Mouse (Mus musculus): ENCODE measurements around the gene Lce1j.
"Not testable (repeated sequence)": the region's sequence is repeated elsewhere in the genome, so short reads cannot be mapped to it uniquely, and the experiment has no call there.

The Lce1j gene

GRCm38 (mm10) chr3:92790414-92790813, at the start of gene Lce1j:
Gene Lce1j, minus strand, starts transcription at chr3:92790514.
- no peak for DNase-seq (ENCODE audit: low spot score)

GRCm38 (mm10) chr3:92827108-92827507, 36.8 kb upstream of the Lce1j start, which contains the start of gene Kprp:
Gene Kprp, minus strand, starts transcription at chr3:92827247.
- no peak for DNase-seq (ENCODE audit: low spot score)

GRCm38 (mm10) chr3:92825808-92826207, 35.5 kb upstream of the Lce1j start:
- no peak for DNase-seq (ENCODE audit: low spot score)

- DNase-seq (ENCODE audit: low spot score): not testable (repeated sequence)
These were observed 25.7 kb upstream of the Lce1j start for GRCm38 (mm10) chr3:92816036-92816435.

DNA sequence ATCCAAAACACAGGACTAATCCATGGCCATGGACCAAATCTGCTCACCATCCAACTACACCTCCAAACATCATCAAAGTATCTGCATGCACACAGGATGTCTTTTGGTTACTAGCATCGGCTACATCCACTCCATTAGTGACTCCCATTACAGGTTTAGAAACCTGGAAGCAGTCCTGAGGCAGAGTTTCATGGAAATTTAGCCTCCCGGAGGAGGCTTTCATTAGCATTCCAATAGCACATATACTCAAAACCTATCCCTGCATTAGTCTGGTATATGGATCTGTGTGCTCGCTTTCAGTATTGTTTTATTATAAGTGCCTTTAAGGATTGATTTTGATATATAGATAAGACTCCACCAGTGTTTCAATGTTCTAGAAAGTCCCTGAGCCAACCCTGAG, 25.3 kb upstream of the Lce1j start:
- DNase-seq (ENCODE audit: low spot score): no peak

DNA sequence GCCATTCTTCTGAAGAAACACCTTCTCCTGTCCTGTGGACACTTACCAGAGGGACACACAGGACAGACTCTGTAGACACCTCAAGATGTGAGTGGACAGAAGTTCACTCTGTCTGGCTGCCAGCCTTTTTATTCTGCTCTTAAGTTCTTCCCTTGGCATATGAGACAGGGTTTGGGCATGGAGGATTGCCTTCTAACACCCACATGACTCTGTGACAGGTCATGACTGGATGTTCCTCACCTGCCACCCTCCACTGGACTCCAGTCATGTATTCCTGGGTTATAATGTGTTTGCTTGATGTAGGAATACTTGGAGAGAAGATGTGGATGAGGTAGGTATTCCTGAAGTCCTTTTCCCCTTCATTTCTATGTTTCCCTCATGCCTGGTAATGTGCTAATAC, 17.5 kb upstream of the Lce1j start, which contains the start of gene Lce1k:
Lce1k (minus strand) TSS at position 101 of the 400 bp plus-strand sequence.
- no peak for DNase-seq (ENCODE audit: low spot score)

DNA sequence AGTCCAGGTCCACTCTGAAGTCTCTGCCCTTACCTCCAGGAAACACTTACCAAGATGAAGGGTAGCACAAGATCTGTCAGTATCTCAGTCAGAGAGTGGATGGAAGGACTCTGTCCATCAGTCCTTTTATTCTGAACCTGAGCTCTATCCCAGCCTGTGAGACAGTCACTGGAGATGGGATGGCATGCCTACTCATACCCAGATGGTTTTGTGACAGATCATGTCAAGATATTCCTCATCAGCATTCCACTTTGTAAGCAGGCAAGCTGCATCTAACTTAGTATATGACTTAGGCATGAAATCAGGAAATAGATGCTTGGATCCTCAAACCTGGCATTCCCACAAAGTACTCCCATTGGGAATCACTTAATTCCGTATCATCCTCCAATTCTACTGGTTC, 11.5 kb downstream of the Lce1j start, which contains the start of gene Lce1i:
Lce1i (minus strand) TSS at position 101 of the 400 bp plus-strand sequence.
- DNase-seq (ENCODE audit: low spot score): no peak

DNA sequence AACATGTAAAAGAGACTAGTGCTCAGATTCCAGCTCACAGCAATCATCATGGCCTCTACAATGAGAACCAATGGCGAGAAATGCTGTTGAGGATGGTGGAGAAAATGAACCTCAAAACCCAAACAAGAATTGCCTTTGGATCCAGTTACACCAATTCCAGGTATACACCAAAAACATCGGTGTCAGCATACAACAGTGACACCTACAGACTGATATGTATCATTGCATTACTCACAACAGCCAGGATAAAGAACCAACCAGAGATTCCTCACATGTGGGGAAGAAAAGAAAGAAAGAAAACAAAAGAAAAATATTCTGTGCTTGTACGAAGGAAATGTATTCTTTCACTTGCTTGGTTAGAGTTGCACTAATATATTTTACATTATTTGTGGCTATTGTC, 18.7 kb downstream of the Lce1j start:
- no peak for DNase-seq (ENCODE audit: low spot score)

DNA sequence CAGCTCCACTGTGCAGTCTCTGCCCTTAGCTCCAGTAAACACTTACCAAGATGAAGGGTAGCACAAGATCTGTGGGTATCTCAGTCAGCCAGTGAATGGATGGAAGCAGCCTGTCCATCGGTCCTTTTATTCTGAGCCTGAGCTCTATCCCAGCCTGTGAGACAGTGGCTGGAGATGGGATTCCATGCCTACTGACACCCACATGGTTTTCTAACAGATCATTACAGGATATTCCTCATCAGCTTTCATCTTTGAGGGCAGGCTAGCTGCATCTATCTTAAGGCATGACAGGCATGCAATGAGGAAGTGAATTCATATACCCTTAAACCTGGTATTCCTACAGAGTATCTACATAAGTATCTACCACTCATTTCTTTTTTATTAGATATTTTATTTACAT, 25.3 kb downstream of the Lce1j start, which contains the start of gene Lce1h:
Lce1h (minus strand) TSS at position 101 of the 400 bp plus-strand sequence.
- no peak for DNase-seq (ENCODE audit: low spot score)

DNA sequence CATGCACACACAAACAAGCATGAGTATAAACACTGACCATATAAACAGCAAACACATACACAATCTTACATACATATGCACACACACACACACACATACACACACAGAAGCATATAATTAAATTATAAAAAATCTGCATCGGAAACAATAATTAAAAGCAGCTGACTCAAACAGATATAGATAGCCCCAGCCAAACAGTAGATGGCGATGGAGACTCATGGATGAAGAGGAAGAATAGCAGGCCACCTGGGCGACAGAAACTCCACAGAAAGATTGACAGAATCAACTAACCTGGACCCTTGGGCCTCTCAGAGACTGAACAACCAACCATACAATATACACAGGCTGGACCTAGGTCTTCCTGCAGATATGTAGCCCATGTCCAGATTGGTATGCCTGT, 37.1 kb downstream of the Lce1j start:
- no peak for DNase-seq (ENCODE audit: low spot score)

DNA sequence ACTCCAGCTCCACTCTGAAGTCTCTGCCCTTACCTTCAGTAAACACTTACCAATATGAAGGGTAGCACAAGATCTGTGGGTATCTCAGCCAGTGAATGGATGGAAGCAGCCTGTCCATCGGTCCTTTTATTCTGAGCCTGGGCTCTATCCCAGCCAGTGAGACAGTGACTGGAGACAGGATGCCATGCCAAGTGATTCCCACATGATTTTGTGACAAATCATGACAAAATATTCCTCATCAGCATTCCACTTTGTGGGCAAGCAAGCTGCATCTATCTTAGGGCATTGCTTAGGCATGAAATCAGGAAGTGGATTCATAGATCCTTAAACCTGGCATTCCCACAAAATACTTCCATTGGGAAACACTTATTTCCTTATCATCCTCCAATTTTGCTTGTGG, 38.1 kb downstream of the Lce1j start, which contains the start of gene Lce1g:
Lce1g (minus strand) TSS at position 101 of the 400 bp plus-strand sequence.
- DNase-seq (ENCODE audit: low spot score): no peak

DNA sequence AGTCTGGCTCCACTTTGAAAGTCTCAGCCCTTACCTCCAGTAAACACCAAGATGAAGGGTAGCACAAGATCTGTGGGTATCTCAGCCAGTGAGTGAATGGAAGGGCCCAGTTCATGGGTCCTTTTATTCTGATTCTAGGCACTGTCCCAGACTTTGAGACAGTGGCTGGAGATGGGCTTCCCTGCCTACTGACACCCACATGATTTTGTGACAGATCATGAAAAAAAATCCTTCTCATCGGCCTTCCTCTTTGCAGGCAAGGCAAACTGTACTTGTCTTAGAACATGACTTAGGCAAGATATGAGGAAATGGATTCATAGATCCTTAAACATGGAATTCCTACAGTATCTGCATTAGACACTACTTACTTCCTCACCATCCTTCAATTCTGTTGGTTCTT, 51.3 kb downstream of the Lce1j start, which contains the start of gene Gm38119:
Gm38119 (minus strand) TSS at position 101 of the 400 bp plus-strand sequence.
- no peak for DNase-seq (ENCODE audit: low spot score)

Measured in T-cell, adult 2 months (primary cell).